Mouse (Mus musculus): ENCODE results near the gene Cdh4.

GRCm38 (mm10) chr2:179530436-179531040, 88.3 kb downstream of the Cdh4 start:
- TF ChIP-seq GATA1 (IDR thresholded peaks at IDR 0.05; ENCODE audit: borderline replicate concordance, low read length), result no peak
- no peak for TF ChIP-seq CTCF (IDR thresholded peaks at IDR 0.05; ENCODE audit: low read depth, low read length)
- TF ChIP-seq POLR2AphosphoS5 (IDR thresholded peaks at IDR 0.05; ENCODE audit: insufficient replicate concordance, low read depth, low read length), result no peak
- TF ChIP-seq TAL1 (conservative IDR thresholded peaks at IDR 0.05; ENCODE audit: low read depth, low read length), result no peak
